Mouse (Mus musculus) neural tube, embryonic 14.5 days (tissue): Measurements from ENCODE around the gene Ptpn3. TPM values are rescaled to one million over a fixed set of nuclear protein-coding genes. Genes with fewer than 3 reads are reported as not detected.

Source experiments
- ATAC-seq: fragments of 200-750 bp; cut with Nextera tagmentation; 2 replicates; pipeline ENCODE4 v1.8.0; 2017; ENCODE audit warnings: low read depth, mild to moderate bottlenecking, moderate TSS enrichment, moderate library complexity
- H3K27ac ChIP-seq: fragments of 300-500 bp; sonication (generic); 2 replicates; pipeline ENCODE4 v1.5.1; 2014; ENCODE audit warnings: low read depth, mild to moderate bottlenecking, control low read depth, low read length, moderate library complexity, mixed read lengths
- H3K27me3 ChIP-seq: fragments of 300-500 bp; sonication (generic); 2 replicates; pipeline ENCODE4 v1.6.1; 2014; ENCODE audit warnings: low read length; ENCODE audit not compliant: control insufficient read depth, insufficient read depth
- H3K36me3 ChIP-seq: fragments of 300-500 bp; sonication (generic); 2 replicates; pipeline ENCODE4 v1.6.1; 2014; ENCODE audit warnings: low read length, mixed read lengths; ENCODE audit not compliant: control insufficient read depth, insufficient read depth
- H3K4me1 ChIP-seq: fragments of 300-500 bp; sonication (generic); 2 replicates; pipeline ENCODE4 v1.6.1; 2014; ENCODE audit warnings: low read length; ENCODE audit not compliant: control insufficient read depth, insufficient read depth
- H3K4me2 ChIP-seq: fragments of 300-500 bp; sonication (generic); 2 replicates; pipeline ENCODE4 v1.6.1; 2014; ENCODE audit warnings: mild to moderate bottlenecking, low read depth, low read length, control low read depth
- H3K4me3 ChIP-seq: fragments of 300-500 bp; sonication (generic); 2 replicates; pipeline ENCODE4 v1.5.1; 2014; ENCODE audit warnings: low read depth, low read length, control low read depth, mixed read lengths
- H3K9ac ChIP-seq: fragments of 300-500 bp; sonication (generic); replicated peaks from 2 replicates; pipeline ENCODE4 v1.6.1; 2014; ENCODE audit warnings: low read depth, mild to moderate bottlenecking, control low read depth, low read length, mixed read lengths
- H3K9me3 ChIP-seq: fragments of 300-500 bp; sonication (generic); 2 replicates; pipeline ENCODE4 v1.6.1; 2016; ENCODE audit warnings: low read length; ENCODE audit not compliant: control insufficient read depth
- WGBS: fragments of 180-500 bp; shearing (Covaris S2); extraction: QIAGEN DNeasy Blood & Tissue Kit; methylation state at CpG from one replicate; pipeline ENCODE4 v1.1.7; 2014; 5-methylcytosine and 5-hydroxymethylcytosine counted together
- polyA plus RNA-seq: library from polyadenylated mRNA; unstranded; fragments of >200 nt; fragmentation: Nextera tagmentation; extraction: Ambion mirVana; gene quantifications from 2 replicates; pipeline ENCODE4 v1.2.1, GENCODE M21; 2014

Gene Ptpn3
- polyA plus RNA-seq, 1 experiment from 2014 or later: 7.6 TPM

- ATAC-seq: no peak
- Histone ChIP-seq H3K27me3 (no peaks in the 10 kb centered on the region), H3K4me3 (no peak overlapping the region), H3K36me3 (no peaks in the 10 kb centered on the region), H3K9me3 (no peaks in the 10 kb centered on the region), H3K4me1 (no peaks in the 10 kb centered on the region), H3K4me2 (no peak overlapping the region), H3K9ac (no peak overlapping the region), H3K27ac (no peak overlapping the region)
- 43% methylated on average over 23 of the region's 23 CpGs for WGBS
These were observed 19.1 kb upstream of the Ptpn3 start for GRCm38 (mm10) chr4:57320606-57321327.

GRCm38 (mm10) chr4:57318525-57319212 lies 17.0 kb upstream of the Ptpn3 start:
- no peak for ATAC-seq
- no peaks in the 10 kb centered on the region for H3K4me1 ChIP-seq
- H3K27me3 ChIP-seq: no peaks in the 10 kb centered on the region
- H3K4me2 ChIP-seq: no peak overlapping the region; the same call in 1 of the 2 replicates
- 46% methylated on average over 10 of the region's 10 CpGs for WGBS
- no peak overlapping the region for H3K4me3 ChIP-seq
- H3K36me3 ChIP-seq: no peaks in the 10 kb centered on the region
- H3K27ac ChIP-seq: no peak overlapping the region
- no peak overlapping the region for H3K9ac ChIP-seq
- H3K9me3 ChIP-seq: no peaks in the 10 kb centered on the region

GRCm38 (mm10) chr4:57312256-57313166 lies 10.9 kb upstream of the Ptpn3 start:
- Histone ChIP-seq H3K9me3 (no peaks in the 10 kb centered on the region), H3K9ac (no peak overlapping the region), H3K27me3 (no peaks in the 10 kb centered on the region), H3K27ac (no peak overlapping the region), H3K4me1 (no peaks in the 10 kb centered on the region), H3K36me3 (no peaks in the 10 kb centered on the region), H3K4me2 (no peak overlapping the region), H3K4me3 (no peak overlapping the region)
- WGBS: 84% methylated on average over 8 of the region's 8 CpGs
- no peak for ATAC-seq

GRCm38 (mm10) chr4:57311750-57312149 lies 10.1 kb upstream of the Ptpn3 start:
- Histone ChIP-seq H3K9me3 (no peaks in the 10 kb centered on the region), H3K36me3 (no peaks in the 10 kb centered on the region), H3K4me2 (no peak overlapping the region), H3K4me3 (no peak overlapping the region), H3K4me1 (no peaks in the 10 kb centered on the region), H3K9ac (no peak overlapping the region), H3K27me3 (no peaks in the 10 kb centered on the region), H3K27ac (no peak overlapping the region)
- no peak for ATAC-seq
- WGBS: 96% methylated on average over 4 of the region's 4 CpGs

- no peaks in the 10 kb centered on the region for H3K9me3 ChIP-seq
- ATAC-seq: no peak
- H3K27ac ChIP-seq: no peak overlapping the region
- 0 out of 2 replicates have a peak overlapping the region, but pooled peaks have one; percentile 12 for H3K4me2 ChIP-seq
- no peaks in the 10 kb centered on the region for H3K36me3 ChIP-seq
- no peak overlapping the region for H3K9ac ChIP-seq
- WGBS: 55% methylated on average over 26 of the region's 26 CpGs
- H3K4me1 ChIP-seq: no peaks in the 10 kb centered on the region
- H3K4me3 ChIP-seq: no peak overlapping the region
- no peaks in the 10 kb centered on the region for H3K27me3 ChIP-seq
These were observed 6.8 kb upstream of the Ptpn3 start for GRCm38 (mm10) chr4:57308214-57309000.

- Histone ChIP-seq H3K36me3 (no peaks in the 10 kb centered on the region), H3K4me1 (no peaks in the 10 kb centered on the region), H3K9me3 (no peaks in the 10 kb centered on the region), H3K27ac (no peak overlapping the region), H3K27me3 (no peaks in the 10 kb centered on the region), H3K9ac (no peak overlapping the region), H3K4me2 (no peak overlapping the region), H3K4me3 (no peak overlapping the region)
- no peak for ATAC-seq
- 88% methylated on average over 4 of the region's 4 CpGs for WGBS
These were observed 6.1 kb upstream of the Ptpn3 start for GRCm38 (mm10) chr4:57307747-57308146.

- Histone ChIP-seq H3K4me2 (no peak overlapping the region), H3K36me3 (no peaks in the 10 kb centered on the region), H3K9ac (no peak overlapping the region), H3K27ac (no peak overlapping the region), H3K4me1 (no peaks in the 10 kb centered on the region), H3K9me3 (no peaks in the 10 kb centered on the region), H3K4me3 (no peak overlapping the region), H3K27me3 (no peaks in the 10 kb centered on the region)
- 87% methylated on average over 4 of the region's 4 CpGs for WGBS
- ATAC-seq: no peak
These were observed 4.6 kb upstream of the Ptpn3 start for GRCm38 (mm10) chr4:57306260-57306659.

- 45% methylated on average over 7 of the region's 7 CpGs for WGBS
- no peak overlapping the region for H3K9ac ChIP-seq
- ATAC-seq: no peak
- no peaks in the 10 kb centered on the region for H3K27me3 ChIP-seq
- no peak overlapping the region for H3K4me2 ChIP-seq
- no peaks in the 10 kb centered on the region for H3K36me3 ChIP-seq
- H3K4me1 ChIP-seq: peaks cover 3% of the 10 kb centered on the region; the same call in 1 of the 2 replicates
- no peak overlapping the region for H3K27ac ChIP-seq
- no peak overlapping the region for H3K4me3 ChIP-seq
- no peaks in the 10 kb centered on the region for H3K9me3 ChIP-seq
These were observed 4.0 kb upstream of the Ptpn3 start for GRCm38 (mm10) chr4:57305644-57306043.
